Mouse (Mus musculus) naive thymus-derived CD4-positive, alpha-beta T cell, adult 2 months (primary cell): Measurements from ENCODE around the gene Tmem171.

Experiments
- DNase-seq: peaks from one replicate; pipeline ENCODE4 v3.0.0-alpha.2; 2011; ENCODE audit warnings: low read depth

Gene Tmem171

DNA sequence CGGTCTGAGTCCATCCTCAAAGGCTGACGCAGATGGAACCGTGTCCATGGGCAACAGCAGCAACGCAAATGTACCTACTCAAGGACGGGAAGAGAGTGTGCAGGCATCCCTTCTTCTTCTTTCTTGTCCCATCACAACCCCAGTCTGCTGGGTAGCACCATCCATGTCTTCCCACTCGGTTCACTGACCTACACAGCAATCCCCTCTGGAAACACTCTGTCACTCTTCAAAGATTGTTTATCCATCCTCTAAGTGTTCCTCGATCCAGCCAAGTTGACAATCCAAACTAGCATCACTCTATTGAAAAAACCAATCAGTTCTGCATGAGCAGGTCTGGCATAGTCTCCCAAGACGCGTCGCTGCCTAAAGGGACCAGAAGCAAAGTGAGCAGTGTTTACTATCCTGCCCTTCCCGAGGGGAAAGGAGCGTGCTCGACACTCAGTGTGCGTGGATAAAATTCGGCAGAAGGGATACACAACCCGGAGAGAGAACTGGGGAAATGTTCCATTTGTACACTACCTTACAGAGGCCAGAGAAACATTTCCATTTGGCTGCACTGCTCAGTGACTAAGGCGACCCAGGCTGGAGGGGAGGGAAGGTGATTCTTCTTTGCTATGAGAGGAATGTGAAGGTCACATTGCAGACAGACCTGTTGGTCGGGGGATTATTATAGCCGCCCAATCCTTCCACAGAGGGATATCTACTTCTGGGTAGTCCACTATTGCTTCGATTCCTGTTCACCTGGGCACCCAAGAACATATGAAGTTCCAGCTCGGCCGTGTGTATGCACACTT lies 46.7 kb downstream of the Tmem171 start:
- no peak for DNase-seq

DNA sequence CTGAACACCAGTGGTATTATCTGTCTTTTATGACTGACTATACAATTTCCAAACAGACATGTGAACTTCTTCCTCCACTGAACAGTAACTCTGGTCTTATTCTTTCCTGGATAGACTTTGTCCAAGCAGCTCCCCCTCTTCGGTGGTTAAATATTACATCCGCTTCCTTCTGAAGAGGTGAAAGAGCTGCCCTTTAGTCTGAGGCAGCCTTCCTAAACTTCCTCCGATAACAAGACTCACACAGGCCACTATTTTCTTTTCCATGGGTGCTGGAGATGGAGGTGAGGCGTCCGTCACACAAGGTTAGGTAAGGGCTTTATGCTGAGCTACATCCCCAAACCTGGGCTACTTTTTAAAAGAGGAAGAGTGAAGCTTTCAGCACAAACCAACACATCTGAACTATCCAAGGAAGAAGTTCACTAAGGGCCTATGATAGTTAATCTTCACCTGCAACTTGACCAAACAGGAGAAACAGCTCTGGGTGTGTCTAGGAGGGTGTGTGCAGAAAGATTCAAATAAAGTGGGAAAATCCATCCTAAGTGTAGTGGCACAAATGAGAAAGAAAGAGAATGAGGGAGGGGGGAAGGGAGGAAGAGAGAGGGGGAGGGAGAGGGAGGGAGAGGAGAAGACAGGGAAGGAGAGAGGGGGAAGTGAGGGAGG lies 56.0 kb downstream of the Tmem171 start:
- no peak for DNase-seq

DNA sequence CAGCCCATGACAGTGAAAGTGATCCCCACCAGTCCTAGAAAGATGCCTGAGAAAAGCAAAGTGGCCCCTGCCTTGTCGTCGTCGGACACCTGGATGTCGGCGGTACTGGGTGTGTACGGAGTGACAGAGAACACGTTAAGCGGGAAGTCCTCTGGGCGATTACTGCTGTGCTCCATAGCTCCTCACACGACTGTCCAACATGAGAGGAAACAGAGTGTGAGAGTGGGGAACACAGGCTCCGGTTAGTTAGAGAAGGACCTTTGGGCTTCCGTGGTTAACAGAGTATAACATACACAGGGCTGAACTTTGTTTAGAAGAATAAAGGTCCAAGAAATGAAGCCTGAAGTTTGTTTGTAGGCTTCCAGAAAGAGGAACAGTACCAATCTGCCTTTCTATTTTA lies 57.5 kb downstream of the Tmem171 start, which contains the start of gene Tmem174:
Gene Tmem174 (minus strand): TSS at position 266 of the 400 bp plus-strand sequence.
- DNase-seq, result no peak

DNA sequence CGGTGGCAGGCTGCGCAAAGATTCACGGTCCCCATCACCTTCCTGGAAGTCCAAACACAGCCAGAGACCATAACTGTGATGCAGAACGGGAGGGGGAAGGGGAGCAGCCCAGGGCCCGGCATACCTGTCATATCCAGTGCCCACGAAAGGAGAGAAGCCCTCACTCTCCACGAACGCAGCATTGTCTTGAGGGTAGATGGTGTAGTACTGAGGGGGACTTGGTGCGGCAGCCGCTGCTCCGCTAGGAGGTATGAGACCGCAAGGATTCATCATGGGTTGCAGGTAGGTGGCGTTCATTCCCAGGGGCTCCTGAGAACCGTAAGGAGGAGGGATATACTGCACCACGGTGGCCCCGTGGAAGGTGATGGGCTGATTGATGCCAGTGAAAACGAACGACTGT lies 58.1 kb downstream of the Tmem171 start:
- DNase-seq, result no peak
